Mouse (Mus musculus) heart, embryonic 12.5 days (tissue): ENCODE results near the gene Olfr33. TPM values are rescaled to one million over a fixed set of nuclear protein-coding genes. Genes with fewer than 3 reads are reported as not detected.

Experiments used
- ATAC-seq: fragments of 200-750 bp; cut with Nextera tagmentation; 2 replicates; pipeline ENCODE4 v1.8.0; 2017; ENCODE audit warnings: moderate TSS enrichment, moderate library complexity; ENCODE audit not compliant: insufficient number of reproducible peaks, low FRiP score
- H3K27ac ChIP-seq: fragments of 300-500 bp; sonication (generic); 2 replicates; pipeline ENCODE4 v1.5.1; 2016; ENCODE audit warnings: mild to moderate bottlenecking, moderate library complexity; ENCODE audit not compliant: poor library complexity, severe bottlenecking
- H3K27me3 ChIP-seq: fragments of 300-500 bp; sonication (generic); replicated peaks from 2 replicates; pipeline ENCODE4 v1.6.1; 2016; ENCODE audit warnings: mild to moderate bottlenecking, moderate library complexity
- H3K36me3 ChIP-seq: fragments of 300-500 bp; sonication (generic); 2 replicates; pipeline ENCODE4 v1.6.1; 2016; ENCODE audit warnings: mild to moderate bottlenecking, moderate library complexity
- H3K4me1 ChIP-seq: fragments of 300-500 bp; sonication (generic); replicated peaks from 2 replicates; pipeline ENCODE4 v1.6.1; 2016; ENCODE audit warnings: mild to moderate bottlenecking
- H3K4me2 ChIP-seq: fragments of 300-500 bp; sonication (generic); 2 replicates; pipeline ENCODE4 v1.6.1; 2016; ENCODE audit warnings: mild to moderate bottlenecking, moderate library complexity
- H3K4me3 ChIP-seq: fragments of 300-500 bp; sonication (generic); 2 replicates; pipeline ENCODE4 v1.5.1; 2016; ENCODE audit warnings: mild to moderate bottlenecking
- H3K9ac ChIP-seq: fragments of 300-500 bp; sonication (generic); 2 replicates; pipeline ENCODE4 v1.6.1; 2016; ENCODE audit warnings: mild to moderate bottlenecking, moderate library complexity
- H3K9me3 ChIP-seq: fragments of 300-500 bp; sonication (generic); replicated peaks from 2 replicates; pipeline ENCODE4 v1.6.1; 2016; ENCODE audit warnings: mild to moderate bottlenecking, moderate library complexity
- WGBS: fragments of 180-500 bp; shearing (Covaris S2); methylation state at CpG from one replicate; pipeline ENCODE4 v1.1.7; 2016; 5-methylcytosine and 5-hydroxymethylcytosine counted together
- polyA plus RNA-seq: library from polyadenylated mRNA; unstranded; fragments of >200 nt; fragmentation: Nextera tagmentation; extraction: Ambion mirVana; gene quantifications from 2 replicates; pipeline ENCODE4 v1.2.1, GENCODE M21; 2016

The Olfr33 gene
- not detected in 2 replicates for polyA plus RNA-seq

GRCm38 (mm10) chr7:102718970-102719369 lies at the start of gene Olfr33:
Gene Olfr33 (minus strand): TSS chr7:102719070.
- no peak within 1 kb of the TSS for H3K4me3 ChIP-seq
- no peak within 1 kb of the TSS for H3K9ac ChIP-seq
- H3K9me3 ChIP-seq: no peaks in the 10 kb centered on the region
- H3K4me1 ChIP-seq: no peaks in the 10 kb centered on the region
- H3K4me2 ChIP-seq: no peak within 1 kb of the TSS
- ATAC-seq: no peak
- 45% methylated on average over 1 of the region's 1 CpGs for WGBS
- H3K27me3 ChIP-seq: no peaks in the 10 kb centered on the region
- no peak within 1 kb of the TSS for H3K27ac ChIP-seq
- no peaks in the 10 kb centered on the region for H3K36me3 ChIP-seq

- WGBS: 65% methylated on average over 4 of the region's 4 CpGs
Measured at GRCm38 (mm10) chr7:102759266-102759665, 40.4 kb upstream of the Olfr33 start, which contains the start of the genes Olfr560 and Olfr78. Gene Olfr560 (minus strand): TSS chr7:102759366. Gene Olfr78 (minus strand): TSS chr7:102759471.

GRCm38 (mm10) chr7:102752086-102752485 lies 33.2 kb upstream of the Olfr33 start:
- Histone ChIP-seq H3K4me1 (no peaks in the 10 kb centered on the region), H3K27ac (no peak overlapping the region), H3K4me3 (no peak overlapping the region), H3K4me2 (no peak overlapping the region), H3K27me3 (no peaks in the 10 kb centered on the region), H3K9me3 (no peaks in the 10 kb centered on the region), H3K9ac (no peak overlapping the region), H3K36me3 (no peaks in the 10 kb centered on the region)
- 9% methylated on average over 1 of the region's 1 CpGs for WGBS
- ATAC-seq: no peak

More at GRCm38 (mm10) chr7:102759266-102759665, 40.4 kb upstream of the Olfr33 start, which contains the start of the genes Olfr560 and Olfr78:
- no peak for ATAC-seq
- H3K4me2 ChIP-seq: no peak within 1 kb of the TSS
- H3K36me3 ChIP-seq: no peaks in the 10 kb centered on the region
- H3K9ac ChIP-seq: no peak within 1 kb of the TSS
- H3K9me3 ChIP-seq: no peaks in the 10 kb centered on the region
- no peaks in the 10 kb centered on the region for H3K4me1 ChIP-seq
- no peak within 1 kb of the TSS for H3K4me3 ChIP-seq
- H3K27me3 ChIP-seq: no peaks in the 10 kb centered on the region
- H3K27ac ChIP-seq: no peak within 1 kb of the TSS

GRCm38 (mm10) chr7:102737705-102738104 lies 18.8 kb upstream of the Olfr33 start:
- no peaks in the 10 kb centered on the region for H3K4me1 ChIP-seq
- H3K9me3 ChIP-seq: no peaks in the 10 kb centered on the region
- no peak overlapping the region for H3K27ac ChIP-seq
- no peak overlapping the region for H3K4me3 ChIP-seq
- 42% methylated on average over 2 of the region's 2 CpGs for WGBS
- H3K4me2 ChIP-seq: no peak overlapping the region
- H3K36me3 ChIP-seq: no peaks in the 10 kb centered on the region
- H3K27me3 ChIP-seq: no peaks in the 10 kb centered on the region
- no peak overlapping the region for H3K9ac ChIP-seq
- no peak for ATAC-seq

GRCm38 (mm10) chr7:102733793-102734192 lies 14.9 kb upstream of the Olfr33 start:
- no peak overlapping the region for H3K4me2 ChIP-seq
- H3K36me3 ChIP-seq: no peaks in the 10 kb centered on the region
- H3K27me3 ChIP-seq: no peaks in the 10 kb centered on the region
- H3K4me1 ChIP-seq: no peaks in the 10 kb centered on the region
- no peak overlapping the region for H3K27ac ChIP-seq
- ATAC-seq: no peak
- no peak overlapping the region for H3K9ac ChIP-seq
- no peaks in the 10 kb centered on the region for H3K9me3 ChIP-seq
- no peak overlapping the region for H3K4me3 ChIP-seq
- 20% methylated on average over 1 of the region's 1 CpGs for WGBS

GRCm38 (mm10) chr7:102727391-102727790 lies 8.5 kb upstream of the Olfr33 start, which contains the start of gene Olfr559:
Gene Olfr559 (minus strand): TSS chr7:102727491.
- Histone ChIP-seq H3K27ac (no peak within 1 kb of the TSS), H3K4me1 (no peaks in the 10 kb centered on the region), H3K4me2 (no peak within 1 kb of the TSS), H3K9me3 (no peaks in the 10 kb centered on the region), H3K36me3 (no peaks in the 10 kb centered on the region), H3K27me3 (no peaks in the 10 kb centered on the region), H3K9ac (no peak within 1 kb of the TSS), H3K4me3 (no peak within 1 kb of the TSS)
- ATAC-seq: no peak

- no peaks in the 10 kb centered on the region for H3K27me3 ChIP-seq
- H3K27ac ChIP-seq: no peak within 1 kb of the TSS
- H3K4me1 ChIP-seq: no peaks in the 10 kb centered on the region
- no peak for ATAC-seq
- no peak within 1 kb of the TSS for H3K4me3 ChIP-seq
- H3K36me3 ChIP-seq: no peaks in the 10 kb centered on the region
- H3K9me3 ChIP-seq: no peaks in the 10 kb centered on the region
- H3K9ac ChIP-seq: no peak within 1 kb of the TSS
- no peak within 1 kb of the TSS for H3K4me2 ChIP-seq
Measured at GRCm38 (mm10) chr7:102701915-102702314, 17.0 kb downstream of the Olfr33 start, which contains the start of gene Olfr558. Gene Olfr558 (plus strand): TSS chr7:102702215.

GRCm38 (mm10) chr7:102698461-102698860 lies 20.4 kb downstream of the Olfr33 start:
- WGBS: 79% methylated on average over 7 of the region's 7 CpGs
- no peak overlapping the region for H3K9ac ChIP-seq
- H3K27ac ChIP-seq: no peak overlapping the region
- H3K4me2 ChIP-seq: no peak overlapping the region
- no peaks in the 10 kb centered on the region for H3K4me1 ChIP-seq
- H3K36me3 ChIP-seq: no peaks in the 10 kb centered on the region
- H3K27me3 ChIP-seq: no peaks in the 10 kb centered on the region
- ATAC-seq: no peak
- no peaks in the 10 kb centered on the region for H3K9me3 ChIP-seq
- no peak overlapping the region for H3K4me3 ChIP-seq

- Histone ChIP-seq H3K27ac (no peak within 1 kb of the TSS), H3K9ac (no peak within 1 kb of the TSS), H3K4me1 (no peaks in the 10 kb centered on the region), H3K4me3 (no peak within 1 kb of the TSS), H3K9me3 (no peaks in the 10 kb centered on the region), H3K4me2 (no peak within 1 kb of the TSS), H3K27me3 (no peaks in the 10 kb centered on the region), H3K36me3 (no peaks in the 10 kb centered on the region)
- WGBS: 65% methylated on average over 5 of the region's 5 CpGs
- no peak for ATAC-seq
Measured at GRCm38 (mm10) chr7:102695358-102696125, 23.3 kb downstream of the Olfr33 start, which contains the start of gene Olfr557. Gene Olfr557 (plus strand): TSS chr7:102695910.

GRCm38 (mm10) chr7:102686944-102687501 lies 31.8 kb downstream of the Olfr33 start, which contains the start of gene Trim68:
Gene Trim68 (minus strand): TSS chr7:102687327.
- peak within 1 kb of the TSS; percentile 64 for H3K4me2 ChIP-seq
- H3K36me3 ChIP-seq: peaks cover 18% of the 10 kb centered on the region
- peak; percentile 99 for ATAC-seq
- H3K9me3 ChIP-seq: no peaks in the 10 kb centered on the region
- H3K27me3 ChIP-seq: no peaks in the 10 kb centered on the region
- peak within 1 kb of the TSS; percentile 78 for H3K4me3 ChIP-seq
- peak within 1 kb of the TSS; percentile 87 for H3K9ac ChIP-seq
- WGBS: under 1% methylated on average over 39 of the region's 40 CpGs
- H3K27ac ChIP-seq: peak within 1 kb of the TSS; percentile 89
- H3K4me1 ChIP-seq: no peaks in the 10 kb centered on the region; the same call in 1 of the 2 replicates

GRCm38 (mm10) chr7:102681916-102682315 lies 37.0 kb downstream of the Olfr33 start:
- Histone ChIP-seq H3K27me3 (no peaks in the 10 kb centered on the region), H3K9me3 (no peaks in the 10 kb centered on the region), H3K4me3 (no peak overlapping the region), H3K4me2 (no peak overlapping the region), H3K27ac (no peak overlapping the region), H3K9ac (no peak overlapping the region), H3K36me3 (peaks cover 34% of the 10 kb centered on the region), H3K4me1 (peaks cover 11% of the 10 kb centered on the region)
- ATAC-seq: no peak
- 68% methylated on average over 1 of the region's 1 CpGs for WGBS
